Mouse (Mus musculus) heart, postnatal 0 days (tissue): Measurements from ENCODE around the gene Enpp1.

Experiments
- CTCF ChIP-seq: IDR thresholded peaks from 2 replicates; pipeline ENCODE4 v1.5.1; 2016; ENCODE audit warnings: antibody characterized with exemption, control low read depth, low read depth
- EP300 ChIP-seq: IDR thresholded peaks from 2 replicates; pipeline ENCODE4 v1.6.1; 2016; ENCODE audit warnings: antibody characterized with exemption, low read depth

DNA sequence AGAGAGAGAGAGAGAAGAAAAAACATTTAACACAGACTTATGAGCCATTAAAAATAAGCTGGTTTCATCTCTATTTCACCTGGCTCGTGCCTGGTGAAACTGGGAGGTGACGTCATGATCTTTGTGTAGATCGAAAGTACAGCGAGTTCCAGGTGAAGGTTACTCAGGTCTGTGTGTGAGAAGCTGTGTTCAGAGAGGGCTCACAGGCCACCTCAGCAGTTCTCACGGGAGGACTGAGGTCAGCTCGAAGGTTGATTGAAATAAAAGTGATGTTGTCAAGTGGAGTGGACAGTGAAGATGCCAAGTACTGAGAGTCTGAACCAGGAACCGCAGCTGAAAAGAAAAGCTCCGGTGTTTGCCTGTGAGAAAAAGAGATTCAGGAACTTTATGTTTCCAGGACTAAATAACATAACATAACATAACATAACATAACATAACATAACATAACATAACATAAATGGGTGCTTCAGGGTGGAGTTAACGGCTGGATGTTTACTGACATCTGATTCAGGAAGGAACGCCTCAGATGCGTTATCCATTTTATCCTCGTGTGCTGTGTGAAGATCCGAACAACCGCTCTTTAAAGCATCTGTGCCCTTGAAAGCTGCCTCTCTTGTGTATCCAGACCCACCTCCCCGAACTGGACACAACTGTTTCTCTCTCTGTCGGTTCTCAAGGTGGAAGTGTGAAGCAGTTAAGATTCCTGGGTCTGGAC lies 41.7 kb upstream of the Enpp1 start:
- TF ChIP-seq CTCF: no peak
- no peak for TF ChIP-seq EP300
